Mouse (Mus musculus) heart, postnatal 10 days (tissue): ENCODE results near the gene St7. TPM values are rescaled to one million over a fixed set of nuclear protein-coding genes. Genes with fewer than 3 reads are reported as not detected.

Experiments used
- DNase-seq, 2 experiments: peaks; one replicate each; pipeline ENCODE4 v3.0.0; 2021
- intact Hi-C: fragments of 180-260 bp; cut with DNase I; formaldehyde crosslinking; loops from one replicate; pipeline ENCODE4 v1.15.1; 2025
- total RNA-seq, 2 experiments: library from RNA; stranded (reverse); gene quantifications; 2 replicates each; pipeline ENCODE4 v1.2.3; 2021

The St7 gene
- total RNA-seq, 2 experiments from 2014 or later, result 29.8 to 30.7 TPM

GRCm38 (mm10) chr6:17811063-17811462 lies 118.3 kb downstream of the St7 start:
- intact Hi-C loops, result loop anchor here (5.0 kb wide), 1 partner anchor 84 kb away; no protein-coding TSS in a partner anchor
- DNase-seq, result no peak

DNA sequence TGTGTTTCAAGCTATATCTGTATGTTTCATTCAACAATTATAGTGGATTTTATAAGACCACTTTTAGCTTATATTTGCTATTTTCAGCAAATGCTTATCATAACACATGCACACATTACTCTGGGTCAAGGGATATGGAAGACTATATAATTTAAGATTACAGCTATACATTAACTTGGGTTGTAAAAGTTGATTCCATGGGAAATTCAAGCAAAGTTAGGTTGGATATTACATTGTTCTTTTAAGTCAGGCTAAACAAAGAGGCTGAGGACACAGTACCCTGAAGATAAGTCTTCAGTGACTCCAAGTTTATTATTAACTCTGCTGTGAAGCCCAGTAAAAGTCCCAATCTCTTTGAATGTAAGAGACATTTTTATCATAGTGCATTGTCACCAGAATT lies 118.8 kb downstream of the St7 start:
- DNase-seq, result no peak
- intact Hi-C loops, result loop anchor here (5.0 kb wide), 1 partner anchor 84 kb away; no protein-coding TSS in a partner anchor

DNA sequence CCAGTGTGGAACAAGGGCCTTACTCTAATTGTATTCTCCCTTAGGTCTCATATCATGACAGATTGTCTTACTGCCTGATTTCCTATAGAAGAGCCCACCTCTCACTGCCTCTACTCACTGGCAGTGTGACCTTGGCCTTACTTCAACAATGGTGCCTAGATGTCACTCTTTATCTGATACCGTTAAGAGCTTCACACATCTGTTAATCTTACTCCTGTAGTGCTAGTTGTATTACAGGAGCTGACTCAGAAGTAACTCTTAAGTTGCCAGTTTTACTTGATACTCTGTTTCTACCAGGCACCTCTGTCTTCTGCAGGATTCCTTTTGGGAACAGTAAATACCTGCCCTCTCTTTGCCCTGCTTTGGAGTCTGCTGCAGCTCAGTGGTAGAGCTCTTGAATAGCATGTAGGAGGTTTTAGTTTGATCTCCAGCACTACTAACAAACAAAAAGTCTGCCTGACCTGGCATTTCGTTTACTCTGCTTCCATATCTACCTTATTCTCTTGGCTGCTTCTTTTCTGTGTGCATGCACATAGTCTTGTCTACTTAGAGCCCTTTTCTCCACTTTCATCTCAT lies 121.4 kb downstream of the St7 start:
- intact Hi-C loops, result loop anchor here (5.0 kb wide), 1 partner anchor 87 kb away; no protein-coding TSS in a partner anchor
- DNase-seq, result no peak

DNA sequence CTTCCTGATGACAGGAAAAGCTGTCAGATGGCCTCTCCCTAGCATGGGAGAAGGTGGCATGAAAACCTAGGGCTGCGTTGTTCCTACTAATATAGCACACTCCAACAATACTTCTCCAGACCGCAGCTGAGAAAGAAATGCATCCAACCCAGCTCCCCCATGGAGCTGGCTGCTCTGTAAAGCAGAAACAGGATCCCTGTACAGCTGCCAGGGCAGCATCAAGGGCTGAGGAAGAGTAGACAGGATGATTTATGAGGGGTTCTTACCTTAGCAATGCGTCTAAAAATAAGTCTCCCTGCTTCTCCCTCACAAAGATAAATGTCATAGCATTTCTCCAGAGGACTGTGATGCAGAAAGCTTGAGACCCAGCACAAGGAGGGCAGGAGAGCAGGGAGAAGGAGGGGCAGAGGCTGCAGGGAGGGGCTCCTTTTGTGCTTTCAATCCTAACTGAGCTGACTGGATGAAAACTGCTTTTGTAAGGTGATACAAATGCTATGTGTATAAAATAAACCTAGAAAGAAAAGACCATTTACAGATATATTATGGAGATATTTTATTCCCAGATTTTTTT lies 124.2 kb downstream of the St7 start:
- intact Hi-C loops, result no loop called here
- DNase-seq, result no peak

GRCm38 (mm10) chr6:17823614-17824013 lies 130.9 kb downstream of the St7 start:
- intact Hi-C loops, result no loop called here
- DNase-seq, result no peak

DNA sequence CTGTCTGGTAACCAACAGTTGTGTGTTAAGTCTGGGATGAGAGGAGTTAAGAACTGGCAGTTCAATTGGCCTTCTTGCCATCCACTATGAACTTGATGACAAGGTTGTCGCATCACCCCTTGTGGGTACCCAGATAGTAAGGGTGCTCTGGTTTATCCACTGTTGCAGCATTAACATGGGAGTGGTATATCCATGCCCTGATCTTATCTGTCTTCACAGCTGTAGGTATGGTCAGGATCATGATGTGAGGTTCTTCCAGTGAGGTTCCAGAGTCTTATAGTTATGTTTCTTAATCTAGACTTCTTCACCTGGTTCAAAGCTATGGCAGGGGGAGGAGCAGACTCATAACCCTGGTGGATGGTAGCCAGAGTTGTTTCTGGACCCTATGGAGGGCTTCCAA lies 132.0 kb downstream of the St7 start:
- no peak for DNase-seq
- intact Hi-C loops, result no loop called here

DNA sequence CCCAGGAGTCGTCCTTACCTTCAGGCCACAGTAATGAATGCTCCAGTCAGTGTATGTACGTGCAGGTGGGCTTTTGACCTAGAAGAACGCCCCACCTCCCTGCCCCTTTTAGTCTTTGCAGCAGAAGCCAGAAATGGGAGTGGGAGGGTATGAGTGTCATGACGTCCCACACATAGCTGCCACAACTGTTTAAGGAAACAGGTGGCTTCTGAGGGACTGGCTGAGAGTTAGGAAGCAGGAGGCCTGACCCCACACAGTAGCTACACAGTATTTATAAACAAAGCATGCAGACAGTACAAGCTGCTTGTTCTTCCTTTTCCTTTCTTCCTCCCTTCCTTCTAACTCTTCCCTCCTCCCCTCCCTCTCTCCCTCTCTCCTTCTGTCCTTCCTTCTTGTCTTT lies 135.6 kb downstream of the St7 start:
- intact Hi-C loops, result no loop called here

GRCm38 (mm10) chr6:17829981-17830380 lies 137.2 kb downstream of the St7 start:
- DNase-seq, result no peak
- intact Hi-C loops, result no loop called here

More for the DNA sequence above, 135.6 kb downstream of the St7 start:
- no peak for DNase-seq

- intact Hi-C loops, result loop anchor here (1.0 to 2.0 kb wide), 2 partner anchors 108 to 160 kb away; no protein-coding TSS in a partner anchor
- peak; percentile 70 to 88 for DNase-seq
Measured at GRCm38 (mm10) chr6:17834493-17834892, 141.8 kb downstream of the St7 start.

GRCm38 (mm10) chr6:17835693-17836092 lies 143.0 kb downstream of the St7 start:
- no peak for DNase-seq
- intact Hi-C loops, result loop anchor here (2.0 kb wide), 1 partner anchor 161 kb away; no protein-coding TSS in a partner anchor

DNA sequence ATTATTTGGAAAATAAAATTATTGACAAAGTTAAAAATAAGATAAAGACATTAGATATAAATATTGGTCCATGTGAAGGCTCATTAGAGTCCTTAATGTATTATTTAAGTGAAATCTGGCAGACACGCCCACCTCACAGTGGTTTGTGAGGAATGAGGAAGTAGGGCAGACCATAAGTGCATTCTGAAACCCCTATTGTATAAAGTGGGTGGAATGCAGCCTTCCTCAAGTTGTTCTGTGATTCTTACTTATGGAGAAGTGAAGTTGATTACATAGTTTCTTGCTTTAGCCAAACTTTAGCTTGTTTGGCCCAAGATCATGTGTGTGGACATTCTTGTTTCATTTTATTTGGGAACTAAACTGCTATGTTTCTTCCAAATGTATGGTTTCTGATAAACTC lies 144.9 kb downstream of the St7 start:
- DNase-seq, result no peak
- intact Hi-C loops, result no loop called here

DNA sequence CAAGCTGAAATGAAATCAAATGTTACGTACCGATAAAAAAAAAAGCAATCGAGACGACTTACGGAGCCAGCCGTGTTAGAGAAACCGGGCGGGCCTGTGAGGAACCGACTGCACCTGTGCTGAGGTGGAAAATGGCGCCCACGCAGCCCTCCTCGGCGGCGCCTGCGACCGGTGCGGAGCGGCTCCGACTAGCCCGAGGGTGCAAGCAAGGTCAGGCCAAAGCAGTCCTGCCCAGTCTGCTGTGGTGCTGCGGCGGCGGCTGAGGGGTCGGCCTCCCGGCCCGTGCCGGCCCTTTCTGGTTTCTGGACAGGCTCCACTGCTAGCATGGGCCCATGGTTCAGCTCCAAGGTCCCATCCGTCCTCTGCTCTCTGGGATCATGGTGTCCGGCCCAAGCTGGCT lies 147.7 kb downstream of the St7 start:
- no peak for DNase-seq
- intact Hi-C loops, result loop anchor here (5.0 kb wide), 1 partner anchor 237 kb away; no protein-coding TSS in a partner anchor

GRCm38 (mm10) chr6:17842759-17843158 lies 150.0 kb downstream of the St7 start:
- intact Hi-C loops, result loop anchor here (2.0 to 5.0 kb wide), 2 partner anchors 168 to 235 kb away; no protein-coding TSS in a partner anchor
- DNase-seq, result peak; percentile 48 to 74

GRCm38 (mm10) chr6:17851316-17851715 lies 158.6 kb downstream of the St7 start:
- intact Hi-C loops, result no loop called here

GRCm38 (mm10) chr6:17853587-17854274 lies 161.0 kb downstream of the St7 start:
- intact Hi-C loops, result no loop called here
- DNase-seq, result no peak

More at GRCm38 (mm10) chr6:17851316-17851715, 158.6 kb downstream of the St7 start:
- DNase-seq, result no peak

DNA sequence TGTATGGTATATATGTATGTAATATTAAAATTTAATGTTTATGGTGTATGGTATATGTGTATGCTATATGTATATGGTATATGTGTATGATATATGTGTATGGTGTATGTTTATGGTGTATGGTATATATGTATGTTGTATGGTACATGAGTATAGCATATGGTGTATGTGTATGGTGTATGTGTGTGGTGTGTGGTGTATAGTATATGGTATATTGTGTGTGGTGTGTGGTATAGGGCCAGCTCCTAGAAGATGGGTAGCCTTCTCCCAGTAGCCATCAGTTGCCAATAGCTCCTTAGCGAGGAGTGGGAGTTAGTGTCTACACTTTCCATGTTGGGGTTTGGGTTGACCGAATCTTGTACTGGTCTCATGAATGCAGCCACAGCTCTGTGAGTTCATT lies 162.9 kb downstream of the St7 start:
- intact Hi-C loops, result no loop called here
- DNase-seq, result no peak

DNA sequence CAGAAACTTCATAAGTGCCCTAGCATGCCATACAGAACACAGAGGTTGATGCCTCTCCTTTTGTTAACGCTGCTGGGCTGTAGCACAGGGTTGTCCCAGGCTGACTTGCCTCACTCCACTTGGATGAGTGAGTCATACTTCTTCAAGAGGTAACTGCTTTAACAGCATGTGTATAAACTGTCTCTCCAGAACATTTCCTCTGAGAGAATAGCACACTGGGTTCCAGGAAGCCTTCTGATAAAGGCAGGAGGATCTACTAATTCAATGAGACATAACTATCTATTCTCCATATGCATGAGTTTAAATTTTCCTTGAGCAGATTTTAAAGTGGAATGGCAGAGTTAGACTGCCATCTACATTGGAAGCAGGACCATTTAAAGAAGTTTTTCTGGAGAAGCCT lies 166.8 kb downstream of the St7 start:
- intact Hi-C loops, result no loop called here
- no peak for DNase-seq

GRCm38 (mm10) chr6:17860463-17860862 lies 167.7 kb downstream of the St7 start:
- intact Hi-C loops, result no loop called here

GRCm38 (mm10) chr6:17867796-17868195 lies 175.1 kb downstream of the St7 start:
- intact Hi-C loops, result no loop called here
- DNase-seq, result no peak

More at GRCm38 (mm10) chr6:17860463-17860862, 167.7 kb downstream of the St7 start:
- DNase-seq, result no peak

DNA sequence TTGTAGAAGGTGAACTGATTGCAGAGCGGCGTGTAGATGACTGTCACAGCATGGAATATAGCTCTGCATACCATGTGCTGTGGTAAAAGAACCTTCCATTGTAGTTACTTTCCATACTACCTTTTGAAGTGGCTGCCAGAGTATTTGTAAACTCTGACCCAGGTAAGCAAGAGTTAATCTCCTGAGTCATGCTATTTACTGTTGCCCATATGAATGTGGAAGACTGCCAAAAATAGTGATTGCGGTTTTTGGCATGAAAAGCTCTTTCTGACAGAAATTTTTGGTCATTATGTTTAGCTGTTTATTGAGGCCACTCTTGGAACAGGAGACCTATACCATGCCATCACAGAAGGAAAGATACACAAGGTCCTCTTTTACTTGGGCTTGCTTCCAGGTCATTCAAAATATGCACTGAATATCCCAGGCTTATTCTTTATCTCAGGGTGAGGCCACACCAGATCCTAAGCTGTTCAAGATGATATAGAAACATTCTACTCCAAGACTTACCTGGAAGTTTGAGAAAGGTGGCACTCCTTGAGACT lies 179.2 kb downstream of the St7 start:
- DNase-seq, result no peak
- intact Hi-C loops, result no loop called here

- intact Hi-C loops, result no loop called here
- DNase-seq, result no peak
Measured at GRCm38 (mm10) chr6:17875606-17876005, 182.9 kb downstream of the St7 start.
